Mouse (Mus musculus): ENCODE data around the gene Cercam. TPM values are rescaled to one million over a fixed set of nuclear protein-coding genes. Genes with fewer than 3 reads are reported as not detected.

Gene Cercam
- 15.2 and 20.0 TPM in 2 replicates for total RNA-seq (2014; fragmentation: Nextera tagmentation)
- 4.5 and 6.7 TPM in 2 replicates for total RNA-seq (2017)

GRCm38 (mm10) chr2:29868949-29869645, at the start of gene Cercam:
Gene Cercam (plus strand): TSS chr2:29869164.
- peak; percentile 76 for ATAC-seq (replicated peaks; ENCODE audit: poor library complexity, severe bottlenecking)

GRCm38 (mm10) chr2:29819363-29819762, 49.6 kb upstream of the Cercam start:
- no peak for ATAC-seq (replicated peaks; ENCODE audit: poor library complexity, severe bottlenecking)

DNA sequence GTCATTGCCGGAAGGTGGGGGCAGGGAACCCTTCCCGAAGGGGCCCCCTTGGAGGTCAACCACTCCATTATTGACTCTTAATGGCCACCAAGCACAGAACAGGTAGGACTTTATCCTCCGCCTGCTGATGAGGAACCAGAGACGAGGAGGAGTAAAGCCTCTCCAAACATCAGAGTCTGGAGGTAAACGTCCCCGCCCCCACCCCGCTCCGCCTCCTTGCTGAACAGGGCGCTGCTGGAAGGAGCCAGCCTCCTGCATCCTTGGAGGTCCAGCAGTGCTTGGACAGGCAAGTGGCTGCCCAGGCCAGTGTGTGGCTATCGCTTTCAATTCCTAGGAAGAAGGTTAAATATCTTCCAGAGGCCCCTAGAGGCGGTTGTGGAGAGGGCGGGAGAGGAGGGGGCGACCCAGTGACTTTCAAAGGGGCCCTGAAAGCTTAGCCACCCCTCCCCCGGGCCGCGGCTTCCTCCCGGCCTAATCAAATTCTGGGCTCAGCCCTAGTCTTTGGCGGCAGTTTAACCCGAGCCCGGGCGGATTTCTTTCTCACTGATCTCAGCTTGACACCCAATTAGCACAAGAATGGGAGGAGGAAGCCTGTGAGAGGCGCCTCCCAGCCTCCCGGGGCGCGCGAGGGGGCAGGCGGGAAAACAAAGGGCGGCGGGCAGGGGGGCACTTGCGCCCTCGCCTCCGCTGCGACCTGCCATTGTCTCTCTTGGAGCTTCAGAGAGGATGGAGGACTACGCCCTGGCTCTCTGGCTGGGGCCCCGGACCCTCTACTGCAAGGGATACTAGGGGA, 48.7 kb upstream of the Cercam start, which contains the start of gene Urm1:
Urm1 (plus strand) TSS at position 51 of the 793 bp plus-strand sequence.
- peak; percentile 68 for ATAC-seq (replicated peaks; ENCODE audit: poor library complexity, severe bottlenecking)

GRCm38 (mm10) chr2:29826318-29826925, 42.5 kb upstream of the Cercam start:
- ATAC-seq (replicated peaks; ENCODE audit: poor library complexity, severe bottlenecking) = peak; percentile 2; the same call in 1 of the 2 replicates

- peak; percentile 94 for ATAC-seq (replicated peaks; ENCODE audit: poor library complexity, severe bottlenecking)
Measured at GRCm38 (mm10) chr2:29826926-29827708, 41.8 kb upstream of the Cercam start.

DNA sequence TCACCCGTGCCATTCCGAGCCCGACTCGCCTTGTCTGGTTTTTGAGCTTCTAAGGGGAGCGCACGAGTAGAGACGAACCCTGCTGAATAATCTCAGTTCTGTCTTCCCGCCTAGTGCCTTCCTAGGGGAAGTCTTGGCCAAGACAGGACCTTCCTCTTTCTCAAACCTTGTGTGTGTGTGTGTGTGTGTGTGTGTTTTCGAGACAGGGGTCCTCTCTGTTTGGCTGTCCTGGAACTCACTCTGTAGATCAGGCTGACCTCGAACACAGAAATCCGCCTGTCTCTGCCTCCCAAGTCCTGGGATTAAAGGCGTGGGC, 41.3 kb upstream of the Cercam start:
- peak; percentile 72 for ATAC-seq (replicated peaks; ENCODE audit: poor library complexity, severe bottlenecking)

DNA sequence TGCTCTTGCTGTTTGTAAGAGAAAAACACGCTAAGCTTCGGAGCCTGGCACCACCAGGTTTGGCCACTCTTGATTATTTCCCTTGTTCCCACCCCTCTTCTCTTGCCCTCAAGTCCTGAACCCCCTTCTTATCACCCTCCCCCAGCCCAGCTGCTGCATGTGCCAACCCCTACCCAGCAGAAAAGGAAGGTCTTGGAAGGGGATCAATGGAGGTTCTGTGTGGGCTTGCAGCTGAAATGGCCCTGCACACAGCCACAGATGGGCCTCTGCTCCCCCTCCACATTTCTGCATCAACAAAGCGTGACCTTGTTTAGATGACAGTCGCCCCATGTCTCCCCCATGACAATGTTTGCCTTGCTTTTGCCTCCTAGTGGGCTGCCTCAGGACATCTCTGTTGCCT, 37.9 kb upstream of the Cercam start:
- no peak for ATAC-seq (replicated peaks; ENCODE audit: poor library complexity, severe bottlenecking)

GRCm38 (mm10) chr2:29833796-29834195, 35.2 kb upstream of the Cercam start:
- ATAC-seq (replicated peaks; ENCODE audit: poor library complexity, severe bottlenecking) = no peak

DNA sequence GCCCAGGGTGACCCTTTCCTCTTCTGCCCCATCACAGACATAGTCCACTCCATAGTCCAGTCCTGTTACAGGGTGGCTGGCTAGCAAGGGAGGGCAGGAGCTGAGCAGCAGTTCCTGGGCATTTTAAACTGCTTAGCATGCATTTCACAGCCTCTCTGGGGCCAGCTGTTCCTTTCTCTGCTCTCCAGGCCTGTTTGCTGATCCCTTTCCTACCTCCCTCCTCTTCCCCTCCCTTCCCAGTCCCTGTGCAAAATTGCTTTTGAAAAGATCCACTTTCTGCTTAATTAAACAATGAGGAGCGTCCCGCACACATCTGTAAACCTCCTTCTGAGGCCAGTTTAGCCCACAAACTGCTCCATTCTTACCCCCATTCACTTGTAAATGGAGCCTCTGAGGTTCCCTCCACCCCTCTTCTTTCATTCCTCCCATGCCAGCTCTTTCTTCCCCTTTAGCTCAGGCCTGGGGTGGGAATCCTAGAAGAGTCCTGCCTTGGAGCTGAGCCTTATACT, 33.5 kb upstream of the Cercam start:
- ATAC-seq (replicated peaks; ENCODE audit: poor library complexity, severe bottlenecking) = no peak

DNA sequence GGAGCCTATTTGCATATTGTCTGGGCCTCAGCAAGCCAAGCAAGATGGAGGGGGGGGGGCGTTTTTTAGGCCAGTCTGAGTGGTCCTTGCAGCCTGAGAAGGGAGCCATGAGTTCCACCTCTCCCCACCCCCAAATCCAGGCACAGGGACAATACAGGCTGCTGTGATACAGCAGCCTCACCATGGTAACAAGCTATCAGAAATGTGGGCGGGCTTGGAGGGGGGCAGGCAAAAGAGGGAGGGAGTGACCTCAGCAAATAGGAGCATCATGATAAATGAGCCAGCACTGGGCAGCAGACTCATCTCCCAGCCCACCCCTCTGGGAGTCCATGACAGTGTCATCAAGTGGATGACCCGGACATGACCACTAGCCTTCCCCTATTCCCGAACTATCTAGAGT, 29.5 kb upstream of the Cercam start:
- ATAC-seq (replicated peaks; ENCODE audit: poor library complexity, severe bottlenecking) = no peak

DNA sequence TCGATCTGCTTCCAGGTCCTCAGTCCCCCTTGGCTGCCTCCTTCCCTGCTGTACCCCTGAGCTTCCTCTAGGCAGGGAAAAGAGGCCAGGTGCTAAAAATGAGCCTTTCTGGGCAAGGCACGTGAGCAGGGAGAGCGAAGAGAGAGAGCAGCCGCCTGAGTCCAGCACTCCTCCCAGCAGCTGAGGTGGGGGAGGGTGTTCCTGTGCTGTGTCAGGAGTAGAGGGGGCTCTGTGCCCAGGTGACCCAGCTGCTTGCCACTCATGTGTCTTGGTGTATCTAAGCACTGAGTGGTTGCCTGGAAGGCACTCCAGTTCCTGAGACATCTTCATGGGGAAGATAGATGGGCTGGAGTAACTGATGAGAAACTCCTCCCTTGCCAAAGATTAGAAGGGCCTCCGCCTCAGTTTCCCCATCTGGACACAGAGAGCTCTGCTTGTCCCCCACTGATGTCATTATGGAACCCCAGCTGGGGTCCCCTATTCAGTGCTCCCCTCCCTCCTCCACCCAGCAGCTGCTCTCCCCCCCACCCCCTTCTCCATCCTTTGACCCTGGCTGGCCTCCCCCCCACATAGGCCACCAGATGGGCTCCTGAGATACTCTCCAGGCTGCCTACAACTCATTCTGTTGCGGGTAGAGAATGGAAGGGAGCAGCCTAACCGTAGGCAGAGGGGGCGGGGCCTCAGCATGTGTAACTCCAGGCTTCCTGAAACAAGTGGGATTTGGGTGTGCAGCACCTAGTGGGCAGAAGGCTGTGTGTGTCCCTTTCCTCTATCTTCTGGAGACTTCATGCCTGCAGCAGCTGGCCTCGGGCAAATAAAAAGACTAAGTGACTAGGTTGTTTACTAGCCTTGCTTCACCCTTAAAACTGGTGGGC, 25.5 kb upstream of the Cercam start:
- no peak for ATAC-seq (replicated peaks; ENCODE audit: poor library complexity, severe bottlenecking)

- no peak for ATAC-seq (replicated peaks; ENCODE audit: poor library complexity, severe bottlenecking)
Measured at GRCm38 (mm10) chr2:29844115-29844514, 24.8 kb upstream of the Cercam start.

DNA sequence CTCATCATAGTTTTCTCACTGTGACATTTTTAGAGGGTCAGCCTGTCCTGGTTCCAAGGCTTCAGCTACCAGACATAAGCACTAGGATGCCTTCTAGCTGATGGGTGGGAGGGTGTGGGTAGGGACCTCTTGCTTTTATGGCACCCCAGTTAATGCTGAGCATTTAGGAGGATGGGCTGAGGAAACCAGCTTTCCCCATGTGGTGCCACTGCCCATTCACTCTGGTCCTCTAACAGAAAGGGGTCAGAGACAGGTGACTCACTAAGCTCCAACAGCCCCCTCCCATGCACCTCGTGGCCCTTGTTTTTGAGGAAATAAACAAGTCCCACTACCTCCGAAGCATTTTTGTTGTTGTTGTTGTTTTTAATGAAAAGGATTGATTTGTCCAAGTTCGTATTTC, 24.3 kb upstream of the Cercam start:
- no peak for ATAC-seq (replicated peaks; ENCODE audit: poor library complexity, severe bottlenecking)

DNA sequence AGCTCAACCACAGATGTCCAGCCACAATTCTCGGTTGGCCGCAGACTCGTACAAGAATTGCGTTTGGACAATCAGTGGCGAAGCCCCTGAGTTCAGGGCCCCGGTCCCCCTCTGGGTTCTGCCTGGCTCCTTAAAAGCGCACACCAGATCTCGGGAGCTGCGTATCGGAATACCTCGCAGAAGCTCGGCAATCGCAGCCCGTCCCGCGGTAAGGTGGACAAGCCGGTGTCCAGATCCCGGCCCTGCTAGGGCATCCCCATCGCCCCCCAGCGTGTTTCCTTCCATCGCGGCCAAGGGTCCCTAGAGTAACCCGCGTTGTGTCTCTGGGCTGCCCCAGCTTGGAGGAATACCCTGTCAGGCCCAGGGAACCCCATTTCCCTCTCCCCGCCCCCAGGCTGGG, 23.3 kb upstream of the Cercam start:
- ATAC-seq (replicated peaks; ENCODE audit: poor library complexity, severe bottlenecking) = no peak

DNA sequence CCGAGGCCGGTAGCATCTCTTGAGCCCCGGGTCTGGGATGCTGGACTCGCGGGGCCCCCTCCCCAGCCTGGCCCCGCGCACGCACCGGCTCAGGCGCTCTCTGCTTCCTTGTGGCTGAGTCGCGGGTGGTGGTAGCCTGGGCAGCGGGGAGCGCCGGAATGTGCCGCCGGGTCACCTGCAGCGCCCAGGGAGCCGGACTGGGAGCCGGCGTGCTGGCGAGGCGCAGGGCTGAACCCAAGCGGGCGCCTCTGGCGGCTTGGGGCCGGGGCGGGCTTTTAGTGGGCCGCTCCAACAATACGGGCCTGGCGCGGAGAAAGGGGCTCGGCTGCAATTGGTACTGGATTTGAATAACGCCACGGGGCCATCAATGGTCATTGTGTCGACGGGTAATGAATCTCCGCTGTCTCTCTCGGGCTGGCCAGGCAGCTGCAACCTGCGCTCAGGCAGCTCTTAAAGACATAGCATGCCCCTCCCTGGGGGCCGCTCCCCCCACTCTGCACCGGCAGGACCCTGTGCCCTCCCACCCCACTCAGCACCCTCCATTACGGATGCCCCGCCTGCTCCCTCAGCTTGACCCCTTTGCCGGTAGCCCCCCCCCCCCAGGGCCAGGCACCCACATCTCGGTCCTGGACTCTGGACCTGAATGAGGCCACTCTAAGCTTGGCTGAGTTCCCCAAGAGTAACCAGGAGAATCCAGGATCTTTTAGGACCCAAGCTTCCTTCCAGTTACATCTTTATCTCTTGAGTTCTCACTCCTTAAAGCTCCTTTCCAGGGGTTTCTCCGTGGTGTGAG, 22.7 kb upstream of the Cercam start:
- ATAC-seq (replicated peaks; ENCODE audit: poor library complexity, severe bottlenecking) = no peak

DNA sequence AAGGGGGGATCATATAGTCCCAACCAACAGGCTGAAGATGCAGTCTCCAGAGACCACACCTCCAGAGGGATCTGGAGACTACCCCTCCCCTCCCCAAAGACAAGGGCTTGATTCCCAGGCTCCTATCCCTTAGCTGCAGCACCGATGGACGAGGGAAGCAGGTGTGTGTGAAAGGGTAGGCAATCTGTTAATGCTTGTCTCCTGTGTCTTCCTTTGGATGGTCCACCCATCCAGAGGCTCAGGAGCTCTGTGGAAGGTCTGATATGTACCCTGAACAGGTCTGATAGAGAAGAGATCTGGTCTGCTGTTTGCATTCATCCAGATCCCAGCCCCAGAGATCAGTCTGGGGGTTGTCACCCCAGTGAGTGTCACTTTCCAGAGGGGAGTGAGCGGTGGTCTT, 22.1 kb upstream of the Cercam start:
- no peak for ATAC-seq (replicated peaks; ENCODE audit: poor library complexity, severe bottlenecking)

- no peak for ATAC-seq (replicated peaks; ENCODE audit: poor library complexity, severe bottlenecking)
Measured at GRCm38 (mm10) chr2:29849041-29849440, 19.9 kb upstream of the Cercam start.

GRCm38 (mm10) chr2:29849841-29850480, 19.0 kb upstream of the Cercam start:
- ATAC-seq (replicated peaks; ENCODE audit: poor library complexity, severe bottlenecking) = no peak

Measured in granulocyte monocyte progenitor cell, adult 5-6 weeks (primary cell).